8 mouse cellular contexts compared by ENCODE assay signal in genomic region chr5:65401251-65401994, GRCm38 (mm10). TPM values are rescaled to one million over a fixed set of nuclear protein-coding genes. Genes with fewer than 3 reads are reported as not detected.
A peak's percentile ranks its signal among the peaks of the same experiment; 100 is the strongest.
DNase-seq lines count a peak whose midpoint lies in the region; ATAC-seq and TF ChIP-seq lines count a peak whose summit lies in the region.

No protein-coding gene starts in this region.

- no peak overlapping the region for H3K9ac ChIP-seq in hindbrain, postnatal 0 days (replicated peaks; ENCODE audit: low read length)

- WGBS in hindbrain, postnatal 0 days = 31% methylated on average over 2 of the region's 2 CpGs

- intact Hi-C loops in left cerebral cortex, adult 2 months (cut with DNase I) = loop anchor here (2.0 kb wide), 1 partner anchor 295 kb away; no protein-coding TSS in a partner anchor

- peak overlapping the region; percentile 23; the same call in 1 of the 2 replicates for H3K27ac ChIP-seq in hindbrain, postnatal 0 days
- H3K27ac ChIP-seq in left cerebral cortex, adult 2 months = no peak overlapping the region

- peak; percentile 95 for TF ChIP-seq CTCF in hindbrain, postnatal 0 days (IDR thresholded peaks at IDR 0.05; ENCODE audit: low read depth)
- peak; percentile 97 for TF ChIP-seq CTCF in left cerebral cortex, adult 2 months (IDR thresholded peaks at IDR 0.05)

- H3K4me3 ChIP-seq in hindbrain, postnatal 0 days (ENCODE audit: low read length) = no peak overlapping the region
- H3K4me3 ChIP-seq in left cerebral cortex, adult 2 months = no peak overlapping the region

- H3K4me2 ChIP-seq in hindbrain, postnatal 0 days (ENCODE audit: low read depth, low read length) = no peak overlapping the region

- peak; percentile 88 for DNase-seq in ZHBTc4 (ENCODE audit: low read depth, low spot score)
- peak; percentile 81 for DNase-seq in cerebellum, adult 9-11 months
- DNase-seq in frontal cortex, postnatal 14 days (ENCODE audit: low spot score in 2 of 2) = peak; percentile 70 to 81
- DNase-seq in hindbrain, postnatal 0 days (ENCODE audit: low spot score) = peak; percentile 84
- peak; percentile 77 to 80 for DNase-seq in left cerebral cortex, adult 2 months (ENCODE audit: extremely low spot score in 1 of 2, low spot score in 2 of 2)
- peak; percentile 77 for DNase-seq in right cerebral cortex, postnatal 4 days
- DNase-seq in urinary bladder, postnatal 4 days (ENCODE audit: low spot score in 2 of 2) = peak; percentile 77 to 79

- H3K36me3 ChIP-seq in hindbrain, postnatal 0 days (ENCODE audit: insufficient read depth, low read length) = peaks cover 39% of the 10 kb centered on the region

- no peaks in the 10 kb centered on the region for H3K27me3 ChIP-seq in hindbrain, postnatal 0 days (ENCODE audit: insufficient read depth, low read length)

- peak; percentile 75 for ATAC-seq in hindbrain, postnatal 0 days
- peak; percentile 100 for ATAC-seq in megakaryocyte progenitor cell, adult 5-6 weeks (replicated peaks; ENCODE audit: poor library complexity)

- no peaks in the 10 kb centered on the region for H3K4me1 ChIP-seq in hindbrain, postnatal 0 days (ENCODE audit: insufficient read depth, low read length)

- H3K9me3 ChIP-seq in hindbrain, postnatal 0 days (ENCODE audit: low read length) = no peaks in the 10 kb centered on the region

RNA-seq across cellular contexts. Expression of gene Lias, which starts 10.1 kb away (rescaled TPM):
- 19.4 and 23.4 TPM in 2 replicates for total RNA-seq in hindbrain, postnatal 0 days (2014; rRNA removed)
- 65.5 and 66.8 TPM in 2 replicates for polyA plus RNA-seq in hindbrain, postnatal 0 days (2015; fragmentation: Nextera tagmentation; extraction: Ambion mirVana)
- total RNA-seq in left cerebral cortex, adult 2 months (2021) = 10 to 100 TPM; 29.0 to 36.9 TPM
- total RNA-seq in megakaryocyte progenitor cell, adult 5-6 weeks (2015) = 33.3 and 41.2 TPM in 2 replicates
- 45.2 and 46.5 TPM in 2 replicates for total RNA-seq in megakaryocyte progenitor cell, adult 5-6 weeks (2017)

RNA-seq across cellular contexts. Expression of gene Rpl9, which starts 10.2 kb away (rescaled TPM):
- total RNA-seq in hindbrain, postnatal 0 days (2014; rRNA removed) = 890 and 1,017 TPM in 2 replicates
- 640 and 652 TPM in 2 replicates for polyA plus RNA-seq in hindbrain, postnatal 0 days (2015; fragmentation: Nextera tagmentation; extraction: Ambion mirVana)
- total RNA-seq in left cerebral cortex, adult 2 months (2021) = 100 to 1,000 TPM; 699 to 738 TPM
- total RNA-seq in megakaryocyte progenitor cell, adult 5-6 weeks (2015) = 3,199 and 3,213 TPM in 2 replicates
- total RNA-seq in megakaryocyte progenitor cell, adult 5-6 weeks (2017) = 2,045 and 2,310 TPM in 2 replicates

RNA-seq across cellular contexts. Expression of gene Ugdh, which starts 34.3 kb away (rescaled TPM):
- 15.0 and 18.8 TPM in 2 replicates for total RNA-seq in hindbrain, postnatal 0 days (2014; rRNA removed)
- 30.7 and 32.1 TPM in 2 replicates for polyA plus RNA-seq in hindbrain, postnatal 0 days (2015; fragmentation: Nextera tagmentation; extraction: Ambion mirVana)
- total RNA-seq in left cerebral cortex, adult 2 months (2021) = 10 to 100 TPM; 25.2 to 30.1 TPM
- 48.0 and 52.4 TPM in 2 replicates for total RNA-seq in megakaryocyte progenitor cell, adult 5-6 weeks (2015)
- total RNA-seq in megakaryocyte progenitor cell, adult 5-6 weeks (2017) = 78.9 and 80.5 TPM in 2 replicates

RNA-seq across cellular contexts. Expression of gene Klb, which starts 53.3 kb away (rescaled TPM):
- total RNA-seq in hindbrain, postnatal 0 days (2014; rRNA removed) = 0.14 TPM in 1 of 2 replicates, not detected in the other
- polyA plus RNA-seq in hindbrain, postnatal 0 days (2015; fragmentation: Nextera tagmentation; extraction: Ambion mirVana) = 0.09 and 0.13 TPM in 2 replicates
- total RNA-seq in left cerebral cortex, adult 2 months (2021) = under 1 TPM; 0.33 to 0.54 TPM
- not detected in 2 replicates for total RNA-seq in megakaryocyte progenitor cell, adult 5-6 weeks (2015)
- total RNA-seq in megakaryocyte progenitor cell, adult 5-6 weeks (2017) = not detected in 2 replicates
